Mouse (Mus musculus) central nervous system, embryonic 18 days (tissue): ENCODE data around the gene Zgrf1. TPM values are rescaled to one million over a fixed set of nuclear protein-coding genes. Genes with fewer than 3 reads are reported as not detected.

Experiments used
- polyA plus RNA-seq: library from polyadenylated mRNA; depleted of rRNA; stranded (reverse); fragments of >200 nt; gene quantifications from 2 replicates; pipeline ENCODE4 v1.2.3, GENCODE M21; 2012; rRNA removed

The Zgrf1 gene
- polyA plus RNA-seq = 5.0 and 5.3 TPM in 2 replicates

GRCm38 (mm10) chr3:127552973-127553719 is at the start of gene Zgrf1, which contains the start of gene Larp7:
Gene Zgrf1 (plus strand): TSS chr3:127553489.
Gene Larp7 (minus strand): TSS chr3:127553349.

GRCm38 (mm10) chr3:127633080-127634032 is 80.1 kb downstream of the Zgrf1 start, which contains the start of gene Neurog2:
Gene Neurog2 (plus strand): TSS chr3:127633135.

Other genes starting within 250 kb of the Zgrf1 start
- 180 and 184 TPM in 2 replicates for gene Ank2, start 54.1 kb upstream of the Zgrf1 start, polyA plus RNA-seq
- gene Larp7, start 140 bp upstream of the Zgrf1 start, polyA plus RNA-seq = 17.4 and 19.9 TPM in 2 replicates
- gene Neurog2, start 79.6 kb downstream of the Zgrf1 start, polyA plus RNA-seq = 10.7 and 11.1 TPM in 2 replicates
- gene Alpk1, start 227.0 kb downstream of the Zgrf1 start, polyA plus RNA-seq = 1.3 and 1.8 TPM in 2 replicates
- 1.9 and 2.1 TPM in 2 replicates for gene Tifa, start 236.3 kb downstream of the Zgrf1 start, polyA plus RNA-seq